In genomic region chr2:132741862-132742347, GRCm38 (mm10) we compare ENCODE assay signal across 10 mouse cellular contexts. TPM values are rescaled to one million over a fixed set of nuclear protein-coding genes. Genes with fewer than 3 reads are reported as not detected.
DNase-seq lines count a peak whose midpoint lies in the region; ATAC-seq and TF ChIP-seq lines count a peak whose summit lies in the region.
"Had no signal": no experiment of that assay in that cellular context is flagged by ENCODE, and none has a peak within 500 bp of the region (broad histone marks: within the 10 kb centered on the region; RNA-seq: fewer than 3 reads in every experiment).

No protein-coding gene starts in this region.

- no peak for TF ChIP-seq CTCF in intestine, postnatal 0 days (IDR thresholded peaks at IDR 0.05; ENCODE audit: low read depth)

- ATAC-seq in neural tube, embryonic 15.5 days (ENCODE audit: low FRiP score): no peak
- no peak for ATAC-seq in intestine, postnatal 0 days
- ATAC-seq: intestine, embryonic 16.5 days had no signal

- no peak overlapping the region for H3K4me3 ChIP-seq in neural tube, embryonic 15.5 days (replicated peaks)
- H3K4me3 ChIP-seq in intestine, postnatal 0 days (ENCODE audit: low read depth, low read length): no peak overlapping the region
- H3K4me3 ChIP-seq: erythroblast, embryonic 14.5 days had no signal

- no peak overlapping the region for H3K4me2 ChIP-seq in neural tube, embryonic 15.5 days
- no peak overlapping the region for H3K4me2 ChIP-seq in intestine, postnatal 0 days (replicated peaks; ENCODE audit: low read depth)

- no peak overlapping the region for H3K9ac ChIP-seq in neural tube, embryonic 15.5 days (replicated peaks)
- no peak overlapping the region for H3K9ac ChIP-seq in intestine, postnatal 0 days (ENCODE audit: low read depth, low read length)

- intact Hi-C loops in gastrocnemius, postnatal 14 days (cut with DNase I; ENCODE audit: low total_unique reads): no loop called here

- H3K4me1 ChIP-seq in neural tube, embryonic 15.5 days: no peaks in the 10 kb centered on the region
- no peaks in the 10 kb centered on the region for H3K4me1 ChIP-seq in intestine, postnatal 0 days (replicated peaks; ENCODE audit: control insufficient read depth, insufficient read depth, low read length)

- no peaks in the 10 kb centered on the region for H3K27me3 ChIP-seq in neural tube, embryonic 15.5 days (replicated peaks)
- no peaks in the 10 kb centered on the region for H3K27me3 ChIP-seq in intestine, postnatal 0 days (replicated peaks; ENCODE audit: control insufficient read depth, insufficient read depth, low read length)

- no peaks in the 10 kb centered on the region for H3K36me3 ChIP-seq in neural tube, embryonic 15.5 days
- H3K36me3 ChIP-seq in intestine, postnatal 0 days (ENCODE audit: control insufficient read depth, insufficient read depth): no peaks in the 10 kb centered on the region

- H3K27ac ChIP-seq in neural tube, embryonic 15.5 days (replicated peaks): no peak overlapping the region
- no peak overlapping the region for H3K27ac ChIP-seq in intestine, postnatal 0 days (ENCODE audit: low read depth, low read length)

- H3K9me3 ChIP-seq in neural tube, embryonic 15.5 days (replicated peaks): no peaks in the 10 kb centered on the region
- H3K9me3 ChIP-seq in intestine, postnatal 0 days (ENCODE audit: control insufficient read depth): no peaks in the 10 kb centered on the region

- WGBS in neural tube, embryonic 15.5 days: 64% methylated on average over 8 of the region's 8 CpGs
- 76% methylated on average over 8 of the region's 8 CpGs for WGBS in intestine, postnatal 0 days

- DNase-seq in neural tube, embryonic 10.5 days (ENCODE audit: extremely low spot score, low spot score): peak; percentile 14
- peak; percentile 28 to 54 for DNase-seq in frontal cortex, postnatal 10 days (ENCODE audit: low spot score in 2 of 2)
- peak; percentile 63 to 83 for DNase-seq in layer of hippocampus, adult 8-10 months (ENCODE audit: low spot score in 2 of 2)
- DNase-seq in right cerebral cortex, postnatal 36 days (ENCODE audit: low spot score in 2 of 2): peak; percentile 70 to 75
- no peak for DNase-seq in lung, postnatal 4 days
- no peak for DNase-seq in gastrocnemius, postnatal 14 days

RNA-seq across cellular contexts. Expression of gene Chgb, which starts 39.2 kb away (rescaled TPM):
- polyA plus RNA-seq in neural tube, embryonic 15.5 days (2015; fragmentation: Nextera tagmentation; extraction: Ambion mirVana): 97.7 and 109 TPM in 2 replicates
- 100 to 1,000 TPM; 254 to 300 (median 278) TPM for total RNA-seq in layer of hippocampus, adult 8-10 months (2022)
- under 1 TPM; 0.18 to 0.21 TPM for total RNA-seq in gastrocnemius, postnatal 14 days (2021)
- 46.3 and 47.0 TPM in 2 replicates for polyA plus RNA-seq in intestine, postnatal 0 days (2015; fragmentation: Nextera tagmentation; extraction: Ambion mirVana)
- polyA plus RNA-seq: erythroblast, embryonic 14.5 days had no signal

RNA-seq across cellular contexts. Expression of gene Shld1, which starts 55.2 kb away (rescaled TPM):
- 20.7 and 23.3 TPM in 2 replicates for polyA plus RNA-seq in neural tube, embryonic 15.5 days (2015; fragmentation: Nextera tagmentation; extraction: Ambion mirVana)
- 10 to 100 TPM in 3 of 4 experiments, 1 to 10 TPM in 1; 8.6 to 13.6 (median 12.4) TPM for total RNA-seq in layer of hippocampus, adult 8-10 months (2022)
- 1 to 10 TPM; 3.1 to 3.2 TPM for total RNA-seq in gastrocnemius, postnatal 14 days (2021)
- 11.2 and 11.7 TPM in 2 replicates for polyA plus RNA-seq in intestine, postnatal 0 days (2015; fragmentation: Nextera tagmentation; extraction: Ambion mirVana)

Comparison
In these comparisons a context has a peak if more than half of its experiments do, and no peak if none do; other contexts are left out.
1. DNase-seq: peak in neural tube, embryonic 10.5 days (single experiment), frontal cortex, postnatal 10 days (2 of 2), layer of hippocampus, adult 8-10 months (2 of 2) and right cerebral cortex, postnatal 36 days (2 of 2); none in lung, postnatal 4 days (0 of 2) and gastrocnemius, postnatal 14 days (single experiment).
2. RNA of gene Chgb, which starts 39.2 kb away (total RNA-seq): 254 to 300 TPM in layer of hippocampus, adult 8-10 months; 0.18 to 0.21 TPM in gastrocnemius, postnatal 14 days; every median in the first group is over 100 times any median in the second.